Mouse (Mus musculus) hindbrain, embryonic 14.5 days (tissue): ENCODE results near the gene Pctp. TPM values are rescaled to one million over a fixed set of nuclear protein-coding genes. Genes with fewer than 3 reads are reported as not detected.
A peak's percentile ranks its signal among the peaks of the same experiment; 100 is the strongest.

ENCODE experiments used
- ATAC-seq: fragments of 200-750 bp; cut with Nextera tagmentation; 2 replicates; pipeline ENCODE4 v1.8.0; 2017; ENCODE audit warnings: moderate number of reproducible peaks, mild to moderate bottlenecking, moderate TSS enrichment, moderate library complexity; ENCODE audit not compliant: low FRiP score
- DNase-seq: peaks from one replicate; pipeline ENCODE4 v3.0.0-alpha.2; 2015; ENCODE audit warnings: low spot score
- H3K27ac ChIP-seq: fragments of 300-500 bp; sonication (generic); 2 replicates; pipeline ENCODE4 v1.5.1; 2014; ENCODE audit warnings: mild to moderate bottlenecking, moderate library complexity
- H3K27me3 ChIP-seq: fragments of 300-500 bp; sonication (generic); 2 replicates; pipeline ENCODE4 v1.6.1; 2014; ENCODE audit warnings: mild to moderate bottlenecking, low read length, mixed read lengths; ENCODE audit not compliant: control insufficient read depth, insufficient read depth
- H3K36me3 ChIP-seq: fragments of 300-500 bp; sonication (generic); replicated peaks from 2 replicates; pipeline ENCODE4 v1.6.1; 2014; ENCODE audit not compliant: control insufficient read depth, insufficient read depth
- H3K4me1 ChIP-seq: fragments of 300-500 bp; sonication (generic); replicated peaks from 2 replicates; pipeline ENCODE4 v1.6.1; 2014; ENCODE audit warnings: antibody characterized with exemption, low read length, mixed read lengths; ENCODE audit not compliant: control insufficient read depth, insufficient read depth
- H3K4me2 ChIP-seq: fragments of 300-500 bp; sonication (generic); replicated peaks from 2 replicates; pipeline ENCODE4 v1.6.1; 2014; ENCODE audit warnings: mild to moderate bottlenecking, moderate library complexity
- H3K4me3 ChIP-seq: fragments of 300-500 bp; sonication (generic); replicated peaks from 2 replicates; pipeline ENCODE4 v1.5.1; 2014; ENCODE audit warnings: mild to moderate bottlenecking, low read length
- H3K9ac ChIP-seq: fragments of 300-500 bp; sonication (generic); 2 replicates; pipeline ENCODE4 v1.6.1; 2014
- H3K9me3 ChIP-seq: fragments of 300-500 bp; sonication (generic); 2 replicates; pipeline ENCODE4 v1.6.1; 2016; ENCODE audit warnings: low read length; ENCODE audit not compliant: control insufficient read depth
- WGBS: fragments of 180-500 bp; shearing (Covaris S2); extraction: QIAGEN DNeasy Blood & Tissue Kit; methylation state at CpG from one replicate; pipeline ENCODE4 v1.1.7; 2014; 5-methylcytosine and 5-hydroxymethylcytosine counted together
- polyA plus RNA-seq: library from polyadenylated mRNA; unstranded; fragments of >200 nt; fragmentation: Nextera tagmentation; extraction: Ambion mirVana; gene quantifications from 2 replicates; pipeline ENCODE4 v1.2.1, GENCODE M21; 2014

Gene Pctp
- polyA plus RNA-seq, 1 experiment from 2014 or later = 1.6 TPM

- H3K9me3 ChIP-seq = no peaks in the 10 kb centered on the region
- no peaks in the 10 kb centered on the region for H3K36me3 ChIP-seq
- no peak overlapping the region for H3K9ac ChIP-seq
- H3K27ac ChIP-seq = no peak overlapping the region
- ATAC-seq = no peak
- 59% methylated on average over 14 of the region's 14 CpGs for WGBS
- H3K4me1 ChIP-seq = peaks cover 3% of the 10 kb centered on the region
- H3K27me3 ChIP-seq = peaks cover 2% of the 10 kb centered on the region
- no peak overlapping the region for H3K4me3 ChIP-seq
- no peak for DNase-seq
- H3K4me2 ChIP-seq = no peak overlapping the region
Measured at GRCm38 (mm10) chr11:90025891-90026801, 23.5 kb upstream of the Pctp start.

- Histone ChIP-seq H3K4me1 (no peaks in the 10 kb centered on the region), H3K27ac (no peak overlapping the region), H3K4me3 (no peak overlapping the region), H3K4me2 (0 out of 2 replicates have a peak overlapping the region, but pooled peaks have one; percentile 12), H3K36me3 (no peaks in the 10 kb centered on the region), H3K9ac (no peak overlapping the region), H3K9me3 (no peaks in the 10 kb centered on the region), H3K27me3 (no peaks in the 10 kb centered on the region)
- 21% methylated on average over 7 of the region's 7 CpGs for WGBS
- DNase-seq (peak; percentile 68), ATAC-seq (no peak)
Measured at GRCm38 (mm10) chr11:90019161-90019560, 16.5 kb upstream of the Pctp start.

DNA sequence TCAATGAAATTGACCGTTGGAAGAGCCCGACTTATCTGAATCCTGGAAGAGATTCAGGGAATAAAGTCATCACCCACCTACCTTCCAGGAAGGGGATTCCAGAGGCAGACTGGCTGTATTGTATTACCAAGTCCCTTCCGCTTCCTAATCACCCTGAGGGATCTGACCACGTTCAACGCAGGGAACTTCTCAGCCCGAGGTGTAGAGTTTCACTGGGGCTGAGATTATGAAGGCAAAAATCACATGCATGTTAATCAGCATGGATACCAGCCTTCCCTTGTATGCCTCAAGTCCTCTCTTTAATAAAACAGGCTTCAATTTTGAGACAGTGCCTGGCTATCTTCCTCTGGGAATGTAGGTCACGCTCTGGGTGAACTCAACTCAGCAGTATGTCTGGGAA, 12.6 kb upstream of the Pctp start:
- 72% methylated on average over 7 of the region's 7 CpGs for WGBS

GRCm38 (mm10) chr11:90013657-90014056, 11.0 kb upstream of the Pctp start:
- H3K9ac ChIP-seq = no peak overlapping the region
- no peak overlapping the region for H3K4me2 ChIP-seq
- H3K27me3 ChIP-seq = no peaks in the 10 kb centered on the region
- H3K27ac ChIP-seq = no peak overlapping the region
- H3K36me3 ChIP-seq = no peaks in the 10 kb centered on the region
- ATAC-seq = no peak
- no peak for DNase-seq
- no peak overlapping the region for H3K4me3 ChIP-seq
- 85% methylated on average over 6 of the region's 6 CpGs for WGBS
- no peaks in the 10 kb centered on the region for H3K9me3 ChIP-seq
- no peaks in the 10 kb centered on the region for H3K4me1 ChIP-seq

More for the DNA sequence above, 12.6 kb upstream of the Pctp start:
- DNase-seq (no peak), ATAC-seq (no peak)
- H3K27me3 ChIP-seq = no peaks in the 10 kb centered on the region
- H3K4me1 ChIP-seq = no peaks in the 10 kb centered on the region
- no peaks in the 10 kb centered on the region for H3K9me3 ChIP-seq
- H3K9ac ChIP-seq = no peak overlapping the region
- H3K36me3 ChIP-seq = no peaks in the 10 kb centered on the region
- no peak overlapping the region for H3K4me2 ChIP-seq
- no peak overlapping the region for H3K4me3 ChIP-seq
- no peak overlapping the region for H3K27ac ChIP-seq

DNA sequence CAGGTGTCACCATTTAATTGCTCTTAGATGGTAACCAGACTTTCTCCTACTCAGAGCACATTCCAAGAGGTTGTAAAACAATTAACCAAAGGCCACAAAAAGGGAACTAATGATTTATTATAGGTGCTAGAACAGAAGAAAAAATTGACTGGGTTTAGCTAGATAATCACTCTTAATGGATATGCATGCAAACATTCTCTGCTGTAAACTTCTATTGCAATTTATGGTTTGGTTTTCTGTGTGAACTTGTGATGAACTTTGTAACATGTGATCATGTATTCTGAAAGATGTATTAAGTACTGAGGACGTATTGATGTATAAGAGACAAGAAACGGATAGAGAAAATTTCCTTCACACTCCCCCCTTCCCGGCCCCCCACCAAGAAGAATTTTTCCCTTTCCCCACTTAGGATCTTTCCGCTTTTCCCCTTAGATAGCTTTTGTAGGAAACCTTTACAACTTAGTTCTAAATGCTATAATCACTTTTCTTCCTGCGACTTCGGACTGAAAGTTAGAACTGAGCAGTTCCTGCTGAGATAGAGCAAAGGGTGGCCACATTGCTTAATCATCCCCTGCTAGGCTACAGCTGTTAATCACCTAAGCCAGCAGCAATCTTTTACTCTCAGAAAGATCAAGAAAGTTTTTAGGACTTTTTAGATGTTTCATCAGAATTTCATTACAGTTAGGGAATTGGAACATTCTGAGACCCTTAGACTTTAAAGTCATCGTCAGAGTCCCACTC, 5.3 kb upstream of the Pctp start:
- 49% methylated on average over 7 of the region's 7 CpGs for WGBS
- H3K4me3 ChIP-seq = no peak overlapping the region
- H3K36me3 ChIP-seq = no peaks in the 10 kb centered on the region
- DNase-seq = no peak
- no peak overlapping the region for H3K4me2 ChIP-seq
- H3K27me3 ChIP-seq = no peaks in the 10 kb centered on the region
- no peak overlapping the region for H3K27ac ChIP-seq
- H3K9me3 ChIP-seq = no peaks in the 10 kb centered on the region
- no peaks in the 10 kb centered on the region for H3K4me1 ChIP-seq
- H3K9ac ChIP-seq = no peak overlapping the region
- no peak for ATAC-seq

DNA sequence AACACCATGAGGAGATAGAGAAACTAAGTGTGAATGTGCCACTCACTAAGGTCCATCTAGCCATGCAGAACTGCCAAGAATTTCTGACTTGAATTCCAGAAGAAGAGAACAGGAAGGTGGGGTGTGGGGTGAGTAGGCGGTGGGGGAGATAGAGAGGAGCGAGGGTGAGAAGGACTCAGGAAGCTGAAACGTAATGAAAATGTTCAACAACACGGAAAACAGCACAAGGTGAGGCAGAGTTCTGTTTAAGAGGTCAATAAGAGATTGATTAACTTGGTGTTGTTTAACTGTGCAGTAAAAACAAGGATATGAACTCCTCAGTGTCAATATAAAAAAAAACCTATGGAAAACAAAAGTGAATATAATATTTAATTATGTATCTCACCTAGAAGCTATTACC, 3.4 kb upstream of the Pctp start:
- Histone ChIP-seq H3K27ac (no peak overlapping the region), H3K9me3 (no peaks in the 10 kb centered on the region), H3K9ac (no peak overlapping the region), H3K4me2 (no peak overlapping the region), H3K4me1 (peaks cover 7% of the 10 kb centered on the region; the same call in 1 of the 2 replicates), H3K27me3 (no peaks in the 10 kb centered on the region), H3K36me3 (no peaks in the 10 kb centered on the region), H3K4me3 (no peak overlapping the region)
- WGBS = 84% methylated on average over 4 of the region's 4 CpGs
- DNase-seq (no peak), ATAC-seq (no peak)

DNA sequence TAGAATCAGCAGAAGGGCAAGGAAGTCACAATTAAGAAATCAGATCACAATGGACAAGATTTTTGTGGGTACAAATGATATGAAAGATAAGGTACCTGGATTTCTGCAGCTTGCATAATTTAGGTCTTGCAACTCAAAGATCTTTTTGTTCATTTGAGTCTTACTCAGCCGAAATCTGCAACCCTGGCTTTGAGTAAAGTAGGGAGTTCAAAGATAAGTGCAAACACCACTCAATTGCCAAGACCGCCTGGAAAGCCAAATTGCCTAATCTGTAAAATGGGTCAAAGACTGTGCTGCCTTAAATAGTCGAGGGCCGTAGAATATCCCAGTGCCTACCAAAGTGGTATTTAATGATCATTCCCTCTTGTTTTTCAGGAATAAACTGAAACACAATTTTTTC, 692 bp upstream of the Pctp start:
- H3K4me3 ChIP-seq = no peak overlapping the region
- no peak for DNase-seq
- no peaks in the 10 kb centered on the region for H3K27me3 ChIP-seq
- no peak overlapping the region; the same call in 1 of the 2 replicates for H3K4me2 ChIP-seq
- WGBS = 95% methylated on average over 4 of the region's 4 CpGs
- H3K36me3 ChIP-seq = no peaks in the 10 kb centered on the region
- H3K9ac ChIP-seq = no peak overlapping the region
- no peaks in the 10 kb centered on the region for H3K9me3 ChIP-seq
- ATAC-seq = no peak
- H3K27ac ChIP-seq = no peak overlapping the region
- peaks cover 7% of the 10 kb centered on the region; the same call in 1 of the 2 replicates for H3K4me1 ChIP-seq

DNA sequence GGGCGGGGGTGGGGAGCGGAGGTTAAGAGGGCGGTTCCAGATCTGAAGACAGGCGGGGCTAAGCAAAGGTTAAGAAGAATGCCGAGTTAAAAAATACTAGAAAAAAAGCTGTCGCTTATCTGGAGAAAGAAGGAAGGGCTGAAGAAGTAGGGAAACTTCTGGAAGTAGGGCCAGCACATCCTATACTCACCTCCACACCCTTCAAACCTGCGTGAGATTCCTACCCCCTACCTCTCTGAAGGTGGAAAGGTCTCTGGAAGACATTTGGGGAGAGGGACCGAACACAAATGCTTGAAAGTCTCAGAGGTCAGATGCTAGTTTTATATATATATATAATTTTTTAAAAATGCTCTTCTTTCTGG, 274 bp upstream of the Pctp start:
- H3K27ac ChIP-seq = no peak overlapping the region
- H3K4me3 ChIP-seq = peak overlapping the region; percentile 39
- H3K4me2 ChIP-seq = peak overlapping the region; percentile 72
- 13% methylated on average over 7 of the region's 8 CpGs for WGBS
- no peaks in the 10 kb centered on the region for H3K9me3 ChIP-seq
- H3K36me3 ChIP-seq = no peaks in the 10 kb centered on the region
- peaks cover 7% of the 10 kb centered on the region; the same call in 1 of the 2 replicates for H3K4me1 ChIP-seq
- no peak for ATAC-seq
- no peak for DNase-seq
- no peak overlapping the region for H3K9ac ChIP-seq
- H3K27me3 ChIP-seq = no peaks in the 10 kb centered on the region

GRCm38 (mm10) chr11:90001396-90002230, 1.1 kb downstream of the Pctp start:
- Histone ChIP-seq H3K4me2 (peak overlapping the region; percentile 72), H3K9me3 (no peaks in the 10 kb centered on the region), H3K27ac (no peak overlapping the region), H3K9ac (no peak overlapping the region), H3K4me3 (no peak overlapping the region), H3K4me1 (peaks cover 7% of the 10 kb centered on the region; the same call in 1 of the 2 replicates), H3K36me3 (no peaks in the 10 kb centered on the region), H3K27me3 (no peaks in the 10 kb centered on the region)
- WGBS = 89% methylated on average over 10 of the region's 10 CpGs
- DNase-seq = no peak
- no peak for ATAC-seq
